Mouse (Mus musculus): ENCODE results near the gene Xab2.
"Not testable (repeated sequence)": the region's sequence is repeated elsewhere in the genome, so short reads cannot be mapped to it uniquely, and the experiment has no call there.

The Xab2 gene

DNA sequence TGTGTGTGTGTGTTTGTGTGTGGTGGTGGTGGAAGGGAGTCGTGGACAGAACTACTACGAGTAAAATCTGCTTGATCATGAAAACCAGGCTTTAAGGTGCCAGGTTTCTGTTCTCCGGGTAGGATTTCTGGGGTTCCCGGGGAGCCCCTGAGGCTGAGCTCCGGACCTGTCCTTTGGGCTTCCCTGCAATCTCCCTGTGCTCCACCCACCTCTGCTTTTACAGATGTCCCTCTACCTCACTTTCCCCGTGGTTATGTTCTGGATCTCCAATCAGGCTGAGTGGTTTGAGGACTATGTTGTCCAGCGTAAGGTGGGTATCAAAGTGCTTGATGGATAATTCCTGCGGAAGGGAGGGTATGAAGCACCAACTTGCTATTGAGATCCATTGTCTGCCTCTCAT is 1.0 kb upstream of the Xab2 start:
- intact Hi-C loops (cut with DNase I) = no loop called here

DNA sequence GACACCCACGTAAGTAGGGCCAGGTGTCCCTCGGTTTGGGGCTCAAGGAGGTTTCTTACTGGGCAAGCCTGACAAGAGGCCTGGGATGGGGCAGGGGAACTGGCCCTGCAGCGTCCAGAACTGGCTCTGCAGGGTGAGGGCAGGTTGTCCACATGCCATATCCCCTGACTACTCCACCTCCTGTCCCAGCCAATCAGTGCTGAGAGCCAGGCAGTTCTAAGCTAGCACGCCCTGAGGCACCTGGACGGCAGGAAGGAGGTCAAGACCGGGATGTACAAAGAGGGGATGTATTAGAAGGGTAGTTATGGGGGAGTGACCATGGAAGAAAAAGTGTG is 11.3 kb downstream of the Xab2 start:
- intact Hi-C loops (cut with DNase I) = no loop called here

DNA sequence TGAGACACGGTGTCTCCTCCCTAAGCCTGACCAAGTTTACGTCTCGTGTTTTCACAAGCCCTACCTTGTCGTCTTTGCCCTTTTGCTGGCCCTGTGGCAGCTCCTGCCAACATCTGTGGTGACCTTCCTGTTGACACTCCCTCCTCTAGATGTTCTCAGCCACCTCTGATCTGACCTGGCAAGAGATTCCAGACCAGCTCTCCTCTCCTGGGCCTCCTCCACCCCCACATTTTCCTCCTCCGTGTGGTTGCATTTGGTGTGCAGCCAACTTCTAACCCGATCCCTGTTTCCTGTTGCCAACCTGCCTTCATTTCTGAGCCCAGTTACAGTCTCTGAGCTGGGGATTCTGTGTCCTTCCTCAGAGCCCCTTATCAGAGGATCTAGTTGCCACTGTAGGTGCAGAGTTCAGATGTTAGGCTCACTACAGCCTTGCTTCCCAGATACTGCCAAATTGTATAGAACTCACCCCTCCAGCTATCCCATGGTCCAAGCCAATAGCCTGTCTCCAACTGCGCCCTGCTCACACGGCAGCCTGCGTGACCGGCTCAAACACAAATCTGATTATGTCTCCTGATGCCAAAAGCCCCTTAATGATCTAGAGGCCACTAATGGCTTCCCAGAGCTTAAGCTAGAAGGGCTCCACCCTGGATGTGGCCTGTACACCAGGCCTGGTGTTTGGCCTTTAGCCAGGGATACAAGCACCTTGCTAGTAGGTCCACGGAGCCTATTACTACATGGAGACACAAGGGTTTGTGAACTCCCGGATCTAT is 11.9 kb downstream of the Xab2 start:
- intact Hi-C loops (cut with DNase I) = no loop called here

- intact Hi-C loops (cut with DNase I) = no loop called here
Observed at GRCm38 (mm10) chr8:3607822-3608221, 13.3 kb downstream of the Xab2 start.

DNA sequence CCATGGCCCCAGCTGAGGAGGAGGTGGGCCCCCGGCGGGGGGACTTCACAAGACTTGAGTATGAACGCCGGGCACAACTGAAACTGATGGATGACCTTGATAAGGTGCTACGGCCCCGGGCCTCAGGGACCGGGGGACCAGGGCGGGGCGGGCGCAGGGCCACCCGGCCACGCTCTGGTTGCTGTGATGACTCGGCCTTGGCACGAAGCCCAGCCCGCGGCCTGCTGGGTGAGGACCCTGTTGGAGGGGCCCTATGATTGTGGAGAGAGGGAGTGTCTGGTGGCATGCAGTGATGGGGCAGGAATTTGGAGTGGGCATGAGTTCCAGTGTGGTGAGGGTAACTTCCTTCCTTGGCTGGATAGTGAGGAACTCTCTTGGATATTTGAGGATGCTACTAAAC is 14.5 kb downstream of the Xab2 start:
- intact Hi-C loops (cut with DNase I) = no loop called here

DNA sequence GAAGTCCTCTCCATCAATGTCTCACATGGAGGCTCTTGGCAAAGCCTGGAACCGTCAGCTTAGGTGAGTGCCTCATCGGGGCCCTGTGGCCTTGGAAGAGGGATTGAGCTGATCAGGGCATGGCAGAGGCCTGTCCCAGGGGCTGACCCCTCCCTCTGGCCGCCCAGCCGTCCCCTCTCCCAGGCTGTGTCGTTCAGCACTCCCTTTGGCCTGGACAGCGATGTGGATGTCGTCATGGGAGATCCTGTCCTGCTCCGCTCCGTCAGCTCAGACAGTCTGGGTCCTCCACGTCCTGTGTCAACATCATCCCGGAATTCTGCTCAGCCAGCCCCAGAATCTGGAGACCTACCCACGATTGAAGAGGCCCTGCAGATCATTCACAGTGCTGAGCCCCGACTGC is 17.7 kb downstream of the Xab2 start:
- intact Hi-C loops (cut with DNase I) = no loop called here

DNA sequence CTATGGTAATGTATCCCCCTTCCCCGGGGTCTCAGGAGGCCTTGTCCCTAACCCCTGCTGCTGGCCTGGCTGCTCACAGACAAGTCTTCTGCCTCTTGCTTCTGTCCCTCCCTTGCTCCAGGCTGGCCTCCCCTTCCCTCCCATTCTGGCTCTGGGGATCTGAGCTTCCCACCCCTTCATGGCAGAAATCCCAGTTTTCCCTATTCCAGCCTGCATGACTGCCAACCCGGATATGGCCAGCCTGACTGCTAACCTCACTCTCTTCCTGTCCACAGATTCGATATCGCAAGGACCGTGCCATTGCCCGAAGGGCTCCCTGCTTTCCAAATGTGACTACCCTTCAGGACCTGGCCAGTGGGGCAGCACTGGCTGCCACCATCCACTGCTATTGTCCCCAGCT is 20.7 kb downstream of the Xab2 start:
- intact Hi-C loops (cut with DNase I) = no loop called here

DNA sequence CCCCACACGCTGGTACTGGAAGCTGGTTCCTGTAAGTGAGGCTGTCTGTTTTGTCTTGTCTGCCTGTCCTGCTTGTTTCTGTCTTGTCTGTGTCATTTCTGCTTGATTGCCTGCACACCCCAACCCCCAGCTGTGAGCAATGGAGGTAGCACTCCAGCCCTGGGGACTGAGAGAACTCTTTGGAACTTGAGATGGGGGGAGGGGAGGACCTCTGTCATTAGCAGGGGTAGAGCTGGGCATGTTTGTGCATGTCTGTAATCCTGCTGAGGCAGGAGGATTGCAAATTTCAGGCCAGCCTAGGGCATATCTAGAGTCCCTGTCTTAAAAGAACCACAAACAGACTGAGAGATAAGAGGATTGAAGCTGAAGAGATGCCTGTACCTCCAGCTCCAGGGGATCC is 21.9 kb downstream of the Xab2 start:
- intact Hi-C loops (cut with DNase I) = no loop called here

DNA sequence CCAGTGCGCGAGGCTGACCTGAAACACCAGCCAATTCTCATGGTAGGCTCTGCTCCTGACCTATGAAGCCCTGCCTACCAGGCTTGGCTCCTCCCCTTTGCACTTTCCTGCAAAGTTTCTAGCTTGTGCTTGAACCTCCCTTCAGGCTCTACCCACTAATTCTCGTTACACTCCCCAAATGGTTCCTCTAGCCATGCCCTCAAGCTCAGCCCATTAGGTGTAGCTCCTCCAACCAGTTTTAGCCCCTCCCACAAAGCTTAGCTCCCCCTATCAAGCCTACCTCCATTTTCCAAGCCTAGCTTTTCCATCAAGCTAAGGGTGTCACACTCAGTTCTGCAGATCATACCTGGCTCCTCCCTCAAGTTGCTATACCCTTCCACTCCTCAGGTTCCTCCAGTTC is 23.1 kb downstream of the Xab2 start:
- intact Hi-C loops (cut with DNase I) = no loop called here

DNA sequence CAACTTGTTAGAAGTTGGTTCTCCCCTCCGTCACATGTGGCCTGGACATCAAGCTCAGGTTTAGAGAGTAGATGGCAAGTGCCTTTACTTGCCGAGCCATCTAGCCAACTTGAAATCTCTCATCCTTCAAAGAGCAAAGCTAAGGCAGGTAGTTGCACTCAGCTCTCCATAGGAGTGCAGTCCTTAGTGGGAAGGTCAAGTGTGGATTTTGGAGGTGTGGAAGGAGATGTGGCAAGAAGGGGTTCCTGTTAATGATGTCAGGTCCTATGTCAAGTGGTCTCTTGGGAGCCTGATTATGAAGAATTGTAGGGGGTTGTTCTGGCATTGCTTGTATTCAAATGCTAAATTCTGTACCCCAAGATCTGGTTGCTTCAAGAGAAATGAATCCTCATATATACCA is 26.6 kb downstream of the Xab2 start:
- intact Hi-C loops (cut with DNase I) = no loop called here

- intact Hi-C loops (cut with DNase I) = no loop called here
Observed at GRCm38 (mm10) chr8:3593470-3593869, 27.6 kb downstream of the Xab2 start.

- intact Hi-C loops (cut with DNase I) = no loop called here
Observed at GRCm38 (mm10) chr8:3588258-3588633, 32.9 kb downstream of the Xab2 start.

- intact Hi-C loops (cut with DNase I) = no loop called here
Observed at GRCm38 (mm10) chr8:3587391-3588257, 33.5 kb downstream of the Xab2 start.

DNA sequence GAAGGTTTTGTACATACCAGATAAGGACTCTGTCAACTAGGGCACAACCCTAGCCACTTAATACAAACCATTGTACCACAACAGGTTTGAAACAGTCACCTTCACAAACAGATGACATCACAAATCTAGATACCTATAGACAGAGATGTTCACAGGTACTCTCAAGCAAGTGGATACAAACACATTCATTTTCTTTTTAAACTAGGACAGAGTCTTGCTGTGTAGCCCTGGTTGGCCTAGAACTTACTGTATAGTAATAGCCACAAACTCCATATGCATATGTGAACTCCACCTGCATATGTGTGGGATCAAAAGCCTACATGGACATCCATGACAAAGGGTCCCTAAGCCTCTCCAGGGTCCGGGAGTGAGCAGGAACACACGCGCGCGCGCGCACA is 34.1 kb downstream of the Xab2 start, which contains the start of gene Camsap3:
Gene Camsap3, plus strand, starts transcription at position 301 of the 398 bp plus-strand sequence.
- intact Hi-C loops (cut with DNase I) = no loop called here

DNA sequence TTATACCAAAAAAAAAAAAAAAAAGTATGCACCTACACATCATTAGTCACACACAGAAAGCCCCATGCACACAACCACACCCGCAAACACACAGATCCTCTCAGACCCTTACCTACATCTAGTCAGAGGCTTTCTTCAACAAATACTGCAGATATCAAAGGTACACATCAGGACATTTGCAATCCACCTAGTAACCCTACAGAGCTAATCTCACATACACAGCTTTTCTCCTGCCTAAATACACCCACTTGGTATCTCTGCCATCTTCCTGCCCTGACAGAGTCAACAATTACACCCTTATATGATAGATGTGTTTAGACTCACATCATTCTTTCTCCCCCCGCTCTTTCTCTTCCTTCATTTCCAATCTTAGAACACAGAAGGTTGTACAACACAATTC is 34.7 kb downstream of the Xab2 start:
- intact Hi-C loops (cut with DNase I) = no loop called here

DNA sequence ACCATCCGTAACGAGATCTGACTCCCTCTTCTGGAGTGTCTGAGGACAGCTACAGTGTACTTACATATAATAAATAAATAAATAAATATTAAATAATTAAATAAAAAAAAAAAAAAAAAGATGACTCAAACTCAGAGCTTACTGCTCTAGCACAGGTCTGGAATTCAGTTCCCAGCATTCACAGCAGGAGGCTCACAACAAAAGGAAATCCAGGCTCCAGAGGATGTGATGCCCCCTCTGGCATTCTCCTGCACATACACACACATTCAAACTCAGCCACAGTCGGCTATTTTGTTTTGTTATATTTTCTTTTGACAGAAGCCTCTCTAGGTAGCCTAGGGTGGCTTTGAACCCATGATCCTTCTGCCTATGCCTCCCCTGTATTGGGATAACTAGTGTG is 39.2 kb downstream of the Xab2 start:
- intact Hi-C loops (cut with DNase I) = not testable (repeated sequence)

- intact Hi-C loops (cut with DNase I) = no loop called here
Observed at GRCm38 (mm10) chr8:3579390-3580364, 41.4 kb downstream of the Xab2 start.

- intact Hi-C loops (cut with DNase I) = no loop called here
Observed at GRCm38 (mm10) chr8:3576211-3576960, 44.7 kb downstream of the Xab2 start.

DNA sequence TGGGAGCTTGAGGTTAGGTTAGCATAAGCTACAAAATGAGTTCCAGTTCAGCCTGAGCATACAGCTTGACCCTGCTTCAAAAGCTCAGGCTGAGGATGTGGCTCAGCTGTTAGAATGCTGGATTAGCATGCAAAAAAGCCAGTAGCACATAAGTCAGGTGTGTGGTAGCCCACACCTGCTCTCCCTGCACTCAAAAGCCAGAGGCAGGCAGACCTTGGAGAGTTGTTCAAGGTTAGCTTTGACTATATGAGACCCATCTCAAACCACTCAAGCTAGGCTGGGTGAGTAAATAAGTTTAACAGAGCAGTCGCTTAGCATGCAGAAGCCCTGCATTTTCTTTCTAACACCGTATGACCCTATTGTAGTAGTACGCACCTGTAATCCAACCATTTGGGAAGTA is 46.6 kb downstream of the Xab2 start:
- intact Hi-C loops (cut with DNase I) = no loop called here

- intact Hi-C loops (cut with DNase I) = no loop called here
Observed at GRCm38 (mm10) chr8:3569784-3570183, 51.3 kb downstream of the Xab2 start.

DNA sequence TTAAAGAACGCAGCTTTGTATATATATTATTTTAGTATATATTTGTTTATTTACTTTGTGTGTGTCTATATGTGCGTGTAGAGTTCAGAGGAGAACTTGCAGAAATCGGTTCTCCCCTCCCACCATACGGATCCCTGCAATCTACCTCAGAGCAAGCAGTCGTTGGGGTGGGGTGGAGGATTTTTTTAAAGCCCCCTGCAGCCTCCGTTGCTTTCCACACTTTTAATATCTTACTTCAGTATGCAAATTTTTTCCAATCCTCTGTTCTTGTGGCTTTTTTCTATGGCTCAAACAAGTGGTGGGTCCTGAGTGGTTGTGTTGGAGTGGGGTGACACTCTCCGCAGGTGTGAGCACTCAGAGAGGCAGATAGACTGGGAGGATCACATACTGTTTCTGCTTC is 52.7 kb downstream of the Xab2 start:
- intact Hi-C loops (cut with DNase I) = no loop called here

Data from adrenal gland (tissue).